Mouse (Mus musculus): ENCODE results near the gene Atp6v1f. TPM values are rescaled to one million over a fixed set of nuclear protein-coding genes. Genes with fewer than 3 reads are reported as not detected.

Gene Atp6v1f
- total and polyA plus RNA-seq, 3 experiments, result 251 to 373 (median 328) TPM

GRCm38 (mm10) chr6:29426331-29426730, 41.2 kb upstream of the Atp6v1f start:
- H3K9ac ChIP-seq (ENCODE audit: insufficient read depth, low read depth), result no peak overlapping the region
- H3K79me2 ChIP-seq (replicated peaks; ENCODE audit: control insufficient read depth, extremely low read depth, insufficient read depth, poor library complexity, severe bottlenecking), result no peaks in the 10 kb centered on the region
- peaks cover 6 to 26% of the 10 kb centered on the region in 2 experiments; a peak in 3 of 4 replicates for H3K4me1 ChIP-seq (ENCODE audit: control insufficient read depth in 1 of 2, insufficient read depth in 2 of 2)
- dilution Hi-C loops (cut with MboI; ENCODE audit: extremely low pct_ligation_motif_present, extremely low pct_unique_long_range_greater_than_20kb, low sequenced_read_pairs) (no loop called here), in situ Hi-C loops (cut with MboI; ENCODE audit: low pct_ligation_motif_present, low pct_unique_long_range_greater_than_20kb, low sequenced_read_pairs) (no loop called here)
- H3K4me2 ChIP-seq (ENCODE audit: insufficient read depth, low read depth, poor library complexity, severe bottlenecking), result no peak overlapping the region
- peaks cover 2% of the 10 kb centered on the region for H3K27me3 ChIP-seq (replicated peaks)
- DNase-seq (ENCODE audit: extremely low read depth), result no peak
- H3K27ac ChIP-seq (ENCODE audit: insufficient read depth, low read depth), result no peak overlapping the region
- TF ChIP-seq ZC3H11A (IDR thresholded peaks at IDR 0.05; ENCODE audit: low read depth, low read length), result no peak
- TF ChIP-seq KAT2A (IDR thresholded peaks at IDR 0.05; ENCODE audit: insufficient replicate concordance, low read length), result no peak
- TF ChIP-seq USF1 (IDR thresholded peaks at IDR 0.05; ENCODE audit: low read depth, low read length), result no peak
- no peak for TF ChIP-seq SIN3A (IDR thresholded peaks at IDR 0.05; ENCODE audit: low read length)
- no peak for TF ChIP-seq JUND (conservative IDR thresholded peaks at IDR 0.05; ENCODE audit: low read depth, low read length)
- TF ChIP-seq CTCF (conservative IDR thresholded peaks at IDR 0.05 in 1 of 2, IDR thresholded peaks at IDR 0.05 in 1 of 2; ENCODE audit: low read depth in 2 of 2, low read length in 2 of 2), result no peak
- TF ChIP-seq MEF2A (IDR thresholded peaks at IDR 0.05; ENCODE audit: borderline replicate concordance, low read depth, low read length), result no peak
- no peak for TF ChIP-seq ZKSCAN1 (IDR thresholded peaks at IDR 0.05; ENCODE audit: borderline replicate concordance, low read depth, low read length)
- no peak for TF ChIP-seq HCFC1 (IDR thresholded peaks at IDR 0.05; ENCODE audit: low read depth, low read length)
- TF ChIP-seq UBTF (IDR thresholded peaks at IDR 0.05; ENCODE audit: low read depth, low read length), result no peak
- no peak for TF ChIP-seq MAZ (IDR thresholded peaks at IDR 0.05; ENCODE audit: low read depth, low read length)
- TF ChIP-seq RCOR1 (conservative IDR thresholded peaks at IDR 0.05; ENCODE audit: low read depth, low read length), result no peak
- TF ChIP-seq ELF1 (IDR thresholded peaks at IDR 0.05; ENCODE audit: low read depth, low read length), result no peak
- no peaks in the 10 kb centered on the region for H3K36me3 ChIP-seq (replicated peaks in 1 of 2; ENCODE audit: control insufficient read depth in 1 of 2, insufficient read depth in 1 of 2, low read length in 1 of 2)
- H3K4me3 ChIP-seq (replicated peaks in 1 of 3; ENCODE audit: low read depth in 2 of 3, low read length in 2 of 3, poor library complexity in 1 of 3), result no peak overlapping the region
- H3K9me3 ChIP-seq (replicated peaks; ENCODE audit: low read length), result no peaks in the 10 kb centered on the region

GRCm38 (mm10) chr6:29428171-29428570, 39.3 kb upstream of the Atp6v1f start:
- in situ Hi-C loops (cut with MboI; ENCODE audit: low pct_ligation_motif_present, low pct_unique_long_range_greater_than_20kb, low sequenced_read_pairs), result no loop called here
- no peaks in the 10 kb centered on the region for H3K36me3 ChIP-seq (replicated peaks in 1 of 2; ENCODE audit: control insufficient read depth in 1 of 2, insufficient read depth in 1 of 2, low read length in 1 of 2)
- no peaks in the 10 kb centered on the region for H3K9me3 ChIP-seq (replicated peaks; ENCODE audit: low read length)
- H3K27ac ChIP-seq (ENCODE audit: insufficient read depth, low read depth), result no peak overlapping the region
- no peak for TF ChIP-seq MAFK (IDR thresholded peaks at IDR 0.05; ENCODE audit: insufficient replicate concordance, low read length)
- no peak for TF ChIP-seq ZMIZ1 (IDR thresholded peaks at IDR 0.05; ENCODE audit: low read depth, low read length)
- TF ChIP-seq USF1 (IDR thresholded peaks at IDR 0.05; ENCODE audit: low read depth, low read length), result no peak
- no peak for TF ChIP-seq SIN3A (IDR thresholded peaks at IDR 0.05; ENCODE audit: low read length)
- no peak for TF ChIP-seq E2F4 (IDR thresholded peaks at IDR 0.05; ENCODE audit: insufficient replicate concordance, low read depth, low read length)
- peaks cover 7 to 28% of the 10 kb centered on the region in 2 experiments; a peak in 3 of 4 replicates for H3K4me1 ChIP-seq (ENCODE audit: control insufficient read depth in 1 of 2, insufficient read depth in 2 of 2)
- no peak overlapping the region for H3K4me2 ChIP-seq (ENCODE audit: insufficient read depth, low read depth, poor library complexity, severe bottlenecking)
- H3K79me2 ChIP-seq (replicated peaks; ENCODE audit: control insufficient read depth, extremely low read depth, insufficient read depth, poor library complexity, severe bottlenecking), result no peaks in the 10 kb centered on the region
- dilution Hi-C loops (cut with MboI; ENCODE audit: extremely low pct_ligation_motif_present, extremely low pct_unique_long_range_greater_than_20kb, low sequenced_read_pairs), result no loop called here
- no peak overlapping the region for H3K9ac ChIP-seq (ENCODE audit: insufficient read depth, low read depth)
- no peak overlapping the region for H3K4me3 ChIP-seq (replicated peaks in 1 of 3; ENCODE audit: low read depth in 2 of 3, low read length in 2 of 3, poor library complexity in 1 of 3)
- no peak for DNase-seq (ENCODE audit: extremely low read depth)
- H3K27me3 ChIP-seq (replicated peaks), result peaks cover 2% of the 10 kb centered on the region

All from CH12.LX (cell line).